Mouse (Mus musculus) CD4-positive naive resting alpha-beta T cell, adult 57 days (primary cell): ENCODE measurements around the gene Kank4. TPM values are rescaled to one million over a fixed set of nuclear protein-coding genes. Genes with fewer than 3 reads are reported as not detected.

Experiments used
- total RNA-seq: library from RNA; stranded (reverse); gene quantifications from one replicate; pipeline ENCODE4 v1.2.4, GENCODE M21; 2023

Gene Kank4
- not detected for total RNA-seq

DNA sequence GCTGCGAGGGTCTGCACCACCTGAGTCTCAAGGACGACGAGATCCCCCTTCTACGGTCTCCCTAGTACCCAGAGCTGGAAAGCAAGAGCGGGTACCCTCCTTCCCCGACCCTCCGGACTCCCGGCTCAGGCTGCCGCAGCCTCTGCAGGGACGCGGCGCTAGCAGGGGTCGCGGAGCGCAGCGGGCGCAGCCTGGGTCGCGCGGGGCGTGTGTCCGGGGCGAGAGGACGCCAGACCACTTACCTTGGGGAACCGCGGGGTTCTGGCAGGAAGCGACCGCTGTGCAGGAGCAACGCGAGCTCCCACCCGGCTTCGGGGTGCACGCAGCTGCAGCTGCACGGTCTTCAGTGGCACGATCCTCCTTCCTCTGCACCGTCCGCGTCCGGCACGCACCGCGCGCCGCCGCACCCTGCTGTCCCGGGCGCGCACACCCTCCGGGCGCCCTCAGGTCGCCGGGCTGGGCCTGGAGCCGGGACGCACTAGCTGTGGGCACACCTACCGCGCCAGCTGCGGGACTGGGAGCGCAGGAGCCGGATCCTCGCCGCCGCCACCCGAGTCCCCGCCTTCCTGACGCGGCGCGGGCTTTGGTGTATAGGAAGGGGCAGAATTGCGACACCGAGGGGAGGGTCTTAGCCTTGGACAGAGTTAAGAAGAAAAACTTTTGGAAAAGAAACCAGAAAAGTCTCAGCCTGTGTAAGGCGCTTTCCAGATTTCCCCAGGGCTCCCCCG is at the start of gene Kank4:
Gene Kank4, minus strand, starts transcription at position 354 of the 728 bp plus-strand sequence.

DNA sequence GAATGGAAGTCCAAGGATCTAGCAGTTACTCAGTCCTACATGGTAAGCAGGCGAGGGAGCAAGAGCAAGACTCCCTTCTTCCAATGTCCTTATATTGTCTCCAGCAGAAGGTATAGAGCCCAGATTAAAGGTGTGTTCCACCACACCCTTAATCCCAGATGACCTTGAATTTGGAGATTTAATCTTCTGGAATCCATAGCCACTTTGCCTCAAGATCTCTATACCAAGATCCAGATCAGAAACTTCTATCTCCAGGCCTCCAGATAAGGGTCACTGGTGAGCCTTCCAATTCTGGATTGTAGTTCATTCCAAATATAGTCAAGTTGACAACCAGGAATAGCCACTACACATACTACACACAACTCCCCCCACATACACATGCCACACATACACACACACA is 6.4 kb upstream of the Kank4 start, which contains the start of gene I0C0044D17Rik:
Gene I0C0044D17Rik, minus strand, starts transcription at position 101 of the 400 bp plus-strand sequence.

GRCm38 (mm10) chr4:98726590-98727237 is 90.6 kb downstream of the Kank4 start, which contains the start of gene L1td1:
Gene L1td1 (plus strand): TSS chr4:98726734.

Other genes with a start within 250 kb of the Kank4 start
- not detected for gene L1td1, start 90.8 kb downstream of the Kank4 start, total RNA-seq
- gene I0C0044D17Rik, start 6.3 kb upstream of the Kank4 start, total RNA-seq, result not detected
- gene Usp1, start 106.3 kb upstream of the Kank4 start, total RNA-seq, result 53.1 TPM
- gene Angptl3, start 213.4 kb upstream of the Kank4 start, total RNA-seq, result not detected